Mouse (Mus musculus) frontal cortex, postnatal 10 days (tissue): ENCODE data around the gene Rhoh.

Experiments used
- DNase-seq, 2 experiments: peaks; one replicate each; pipeline ENCODE4 v3.0.0; 2022; ENCODE audit warnings: low spot score in 2 of 2, mixed read lengths in 1 of 2

The Rhoh gene

GRCm38 (mm10) chr5:65861154-65861944, at the start of gene Rhoh:
Gene Rhoh (plus strand): TSS chr5:65861213.
- DNase-seq: no peak

- DNase-seq: no peak
These were observed 37.3 kb upstream of the Rhoh start for GRCm38 (mm10) chr5:65823601-65824133.

GRCm38 (mm10) chr5:65826476-65826875, 34.5 kb upstream of the Rhoh start:
- no peak for DNase-seq

- no peak for DNase-seq
These were observed 33.9 kb upstream of the Rhoh start for GRCm38 (mm10) chr5:65827102-65827501.

- no peak for DNase-seq
These were observed 32.8 kb upstream of the Rhoh start for GRCm38 (mm10) chr5:65828261-65828660.

GRCm38 (mm10) chr5:65829059-65829458, 32.0 kb upstream of the Rhoh start:
- DNase-seq: no peak

- DNase-seq: no peak
These were observed 28.9 kb upstream of the Rhoh start for GRCm38 (mm10) chr5:65831917-65832618.

GRCm38 (mm10) chr5:65833092-65833491, 27.9 kb upstream of the Rhoh start:
- DNase-seq: no peak

GRCm38 (mm10) chr5:65833766-65834498, 27.1 kb upstream of the Rhoh start:
- no peak for DNase-seq

GRCm38 (mm10) chr5:65838053-65838452, 23.0 kb upstream of the Rhoh start:
- no peak for DNase-seq

GRCm38 (mm10) chr5:65842947-65843346, 18.1 kb upstream of the Rhoh start:
- DNase-seq: no peak

- DNase-seq: no peak
These were observed 14.5 kb upstream of the Rhoh start for GRCm38 (mm10) chr5:65846534-65846933.

GRCm38 (mm10) chr5:65846958-65847357, 14.1 kb upstream of the Rhoh start:
- DNase-seq: no peak

- DNase-seq: no peak
These were observed 13.4 kb upstream of the Rhoh start for GRCm38 (mm10) chr5:65847656-65848055.

GRCm38 (mm10) chr5:65850765-65851164, 10.2 kb upstream of the Rhoh start:
- DNase-seq: no peak

GRCm38 (mm10) chr5:65854786-65855191, 6.2 kb upstream of the Rhoh start:
- no peak for DNase-seq

GRCm38 (mm10) chr5:65855571-65855970, 5.4 kb upstream of the Rhoh start:
- DNase-seq: no peak

- no peak for DNase-seq
These were observed 4.2 kb upstream of the Rhoh start for GRCm38 (mm10) chr5:65856591-65857411.

GRCm38 (mm10) chr5:65857935-65858334, 3.1 kb upstream of the Rhoh start:
- DNase-seq: no peak

- DNase-seq: no peak
These were observed 2.7 kb upstream of the Rhoh start for GRCm38 (mm10) chr5:65858355-65858754.

GRCm38 (mm10) chr5:65858898-65859297, 2.1 kb upstream of the Rhoh start:
- DNase-seq: no peak
